Mouse (Mus musculus): ENCODE results near the gene Bbs5. TPM values are rescaled to one million over a fixed set of nuclear protein-coding genes. Genes with fewer than 3 reads are reported as not detected.
A peak's percentile ranks its signal among the peaks of the same experiment; 100 is the strongest.
"Not testable (repeated sequence)": the region's sequence is repeated elsewhere in the genome, so short reads cannot be mapped to it uniquely, and the experiment has no call there.

The Bbs5 gene
- polyA plus RNA-seq, 1 experiment from 2014 or later: 24.1 TPM

DNA sequence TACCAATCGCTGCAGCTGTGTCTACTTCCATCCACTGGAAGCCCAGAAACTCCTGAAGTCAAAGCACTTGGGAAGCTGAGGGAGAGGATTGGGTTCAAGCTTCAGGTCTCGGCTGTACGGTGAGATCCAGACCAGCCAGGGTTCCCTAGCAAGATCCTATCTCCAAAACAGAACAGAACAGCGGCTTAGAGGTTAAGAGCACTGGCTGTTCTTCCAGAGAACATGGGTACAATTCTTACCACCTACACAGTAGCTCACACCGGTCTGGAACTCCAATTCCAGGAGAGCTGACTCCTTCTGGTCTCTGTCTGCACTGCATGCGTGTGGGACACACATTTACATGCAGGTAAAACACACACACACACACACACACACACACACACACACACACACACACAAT, 17.1 kb upstream of the Bbs5 start:
- Histone ChIP-seq H3K4me2 (replicated peaks; ENCODE audit: low read depth, low read length) (peak overlapping the region; percentile 28; the same call in 1 of the 2 replicates), H3K4me3 (ENCODE audit: low read length) (no peak overlapping the region), H3K27ac (ENCODE audit: low read depth, low read length) (no peak overlapping the region), H3K9ac (ENCODE audit: low read depth, low read length) (no peak overlapping the region), H3K9me3 (ENCODE audit: control insufficient read depth, low read length) (no peaks in the 10 kb centered on the region), H3K27me3 (ENCODE audit: control insufficient read depth, insufficient read depth, low read length) (no peaks in the 10 kb centered on the region), H3K36me3 (ENCODE audit: control insufficient read depth, insufficient read depth, low read length) (no peaks in the 10 kb centered on the region), H3K4me1 (ENCODE audit: control insufficient read depth, insufficient read depth, low read length) (0 out of 2 replicates have a peak, but pooled peaks cover 3% of the 10 kb centered on the region)
- no peak for ATAC-seq (ENCODE audit: low FRiP score, low TSS enrichment)
- 58% methylated on average over 6 of the region's 6 CpGs for WGBS

DNA sequence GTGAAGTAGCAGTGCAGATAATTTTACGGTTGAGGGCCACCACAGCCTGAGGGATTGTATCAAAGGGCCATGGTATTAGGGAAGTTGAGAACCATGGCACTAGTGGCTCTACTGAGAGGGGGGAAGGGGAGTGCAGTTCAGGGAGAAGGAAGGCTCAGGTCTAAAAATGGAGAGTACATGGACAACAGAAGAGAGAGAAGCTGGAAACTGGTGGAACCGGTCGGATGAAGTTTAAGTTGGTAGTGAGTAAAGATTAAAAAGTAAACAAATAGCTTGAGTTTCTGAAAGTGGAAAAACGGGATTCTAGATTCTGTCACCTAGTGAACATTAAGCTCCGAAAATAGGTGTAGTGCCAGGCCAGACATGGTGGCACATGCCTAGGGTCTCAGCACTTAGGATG, 16.2 kb upstream of the Bbs5 start:
- Histone ChIP-seq H3K27me3 (ENCODE audit: control insufficient read depth, insufficient read depth, low read length) (no peaks in the 10 kb centered on the region), H3K36me3 (ENCODE audit: control insufficient read depth, insufficient read depth, low read length) (no peaks in the 10 kb centered on the region), H3K4me1 (ENCODE audit: control insufficient read depth, insufficient read depth, low read length) (0 out of 2 replicates have a peak, but pooled peaks cover 3% of the 10 kb centered on the region), H3K4me3 (ENCODE audit: low read length) (no peak overlapping the region), H3K9ac (ENCODE audit: low read depth, low read length) (no peak overlapping the region), H3K9me3 (ENCODE audit: control insufficient read depth, low read length) (no peaks in the 10 kb centered on the region), H3K27ac (ENCODE audit: low read depth, low read length) (no peak overlapping the region), H3K4me2 (replicated peaks; ENCODE audit: low read depth, low read length) (no peak overlapping the region)
- ATAC-seq (ENCODE audit: low FRiP score, low TSS enrichment): no peak
- WGBS: 82% methylated on average over 5 of the region's 5 CpGs

- Histone ChIP-seq H3K9me3 (ENCODE audit: control insufficient read depth, low read length) (no peaks in the 10 kb centered on the region), H3K27ac (ENCODE audit: low read depth, low read length) (no peak overlapping the region), H3K4me1 (ENCODE audit: control insufficient read depth, insufficient read depth, low read length) (0 out of 2 replicates have a peak, but pooled peaks cover 3% of the 10 kb centered on the region), H3K4me3 (ENCODE audit: low read length) (no peak overlapping the region), H3K4me2 (replicated peaks; ENCODE audit: low read depth, low read length) (no peak overlapping the region), H3K36me3 (ENCODE audit: control insufficient read depth, insufficient read depth, low read length) (no peaks in the 10 kb centered on the region), H3K27me3 (ENCODE audit: control insufficient read depth, insufficient read depth, low read length) (no peaks in the 10 kb centered on the region), H3K9ac (ENCODE audit: low read depth, low read length) (no peak overlapping the region)
- no peak for ATAC-seq (ENCODE audit: low FRiP score, low TSS enrichment)
- WGBS: 93% methylated on average over 2 of the region's 2 CpGs
These were observed 15.5 kb upstream of the Bbs5 start for GRCm38 (mm10) chr2:69631449-69631848.

GRCm38 (mm10) chr2:69635064-69635701, 11.8 kb upstream of the Bbs5 start:
- 9% methylated on average over 11 of the region's 11 CpGs for WGBS
- Histone ChIP-seq H3K27me3 (ENCODE audit: control insufficient read depth, insufficient read depth, low read length) (no peaks in the 10 kb centered on the region), H3K4me2 (replicated peaks; ENCODE audit: low read depth, low read length) (peak overlapping the region; percentile 33), H3K4me1 (ENCODE audit: control insufficient read depth, insufficient read depth, low read length) (0 out of 2 replicates have a peak, but pooled peaks cover 3% of the 10 kb centered on the region), H3K9me3 (ENCODE audit: control insufficient read depth, low read length) (no peaks in the 10 kb centered on the region), H3K9ac (ENCODE audit: low read depth, low read length) (peak overlapping the region; percentile 28; the same call in 1 of the 2 replicates), H3K27ac (ENCODE audit: low read depth, low read length) (no peak overlapping the region), H3K4me3 (ENCODE audit: low read length) (peak overlapping the region; percentile 29), H3K36me3 (ENCODE audit: control insufficient read depth, insufficient read depth, low read length) (no peaks in the 10 kb centered on the region)
- ATAC-seq (ENCODE audit: low FRiP score, low TSS enrichment): no peak

- Histone ChIP-seq H3K9me3 (ENCODE audit: control insufficient read depth, low read length) (no peaks in the 10 kb centered on the region), H3K4me2 (replicated peaks; ENCODE audit: low read depth, low read length) (no peak overlapping the region), H3K36me3 (ENCODE audit: control insufficient read depth, insufficient read depth, low read length) (no peaks in the 10 kb centered on the region), H3K27me3 (ENCODE audit: control insufficient read depth, insufficient read depth, low read length) (no peaks in the 10 kb centered on the region), H3K4me3 (ENCODE audit: low read length) (no peak overlapping the region), H3K9ac (ENCODE audit: low read depth, low read length) (no peak overlapping the region), H3K4me1 (ENCODE audit: control insufficient read depth, insufficient read depth, low read length) (0 out of 2 replicates have a peak, but pooled peaks cover 3% of the 10 kb centered on the region), H3K27ac (ENCODE audit: low read depth, low read length) (no peak overlapping the region)
- WGBS: 76% methylated on average over 6 of the region's 6 CpGs
- no peak for ATAC-seq (ENCODE audit: low FRiP score, low TSS enrichment)
These were observed 11.2 kb upstream of the Bbs5 start for GRCm38 (mm10) chr2:69635807-69636206.

GRCm38 (mm10) chr2:69637989-69638388, 9.0 kb upstream of the Bbs5 start:
- H3K4me2 ChIP-seq (replicated peaks; ENCODE audit: low read depth, low read length); H3K9me3 ChIP-seq (ENCODE audit: control insufficient read depth, low read length); H3K4me1 ChIP-seq (ENCODE audit: control insufficient read depth, insufficient read depth, low read length); ATAC-seq (ENCODE audit: low FRiP score, low TSS enrichment); H3K27ac ChIP-seq (ENCODE audit: low read depth, low read length); H3K4me3 ChIP-seq (ENCODE audit: low read length); H3K36me3 ChIP-seq (ENCODE audit: control insufficient read depth, insufficient read depth, low read length); H3K27me3 ChIP-seq (ENCODE audit: control insufficient read depth, insufficient read depth, low read length); H3K9ac ChIP-seq (ENCODE audit: low read depth, low read length): not testable (repeated sequence)
- 80% methylated on average over 7 of the region's 7 CpGs for WGBS

DNA sequence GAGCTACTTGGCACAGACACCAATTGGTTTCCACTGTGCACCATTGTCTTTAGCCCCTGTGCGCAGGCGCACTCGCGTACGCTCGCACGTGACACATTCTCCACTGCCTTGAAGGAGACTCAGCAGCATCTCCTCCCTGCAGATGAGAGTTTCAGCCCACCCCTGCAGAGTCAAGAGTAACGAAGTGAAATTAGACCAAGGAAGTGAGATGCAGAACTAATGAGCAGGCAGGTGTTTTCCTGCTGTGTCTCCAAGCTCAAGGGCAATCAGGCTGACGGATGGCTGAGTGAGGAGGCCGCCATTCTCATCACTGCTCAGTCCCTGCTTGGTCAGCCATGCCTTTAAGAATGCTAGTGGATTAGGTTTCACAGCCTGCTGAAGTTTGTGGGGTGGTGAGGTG, 6.9 kb upstream of the Bbs5 start:
- no peaks in the 10 kb centered on the region for H3K9me3 ChIP-seq (ENCODE audit: control insufficient read depth, low read length)
- WGBS: 42% methylated on average over 10 of the region's 10 CpGs
- H3K27me3 ChIP-seq (ENCODE audit: control insufficient read depth, insufficient read depth, low read length): no peaks in the 10 kb centered on the region
- ATAC-seq (ENCODE audit: low FRiP score, low TSS enrichment): peak; percentile 96
- H3K36me3 ChIP-seq (ENCODE audit: control insufficient read depth, insufficient read depth, low read length): no peaks in the 10 kb centered on the region
- peak overlapping the region; percentile 27 for H3K4me2 ChIP-seq (replicated peaks; ENCODE audit: low read depth, low read length)
- H3K4me1 ChIP-seq (ENCODE audit: control insufficient read depth, insufficient read depth, low read length): no peaks in the 10 kb centered on the region
- H3K4me3 ChIP-seq (ENCODE audit: low read length): no peak overlapping the region
- H3K27ac ChIP-seq (ENCODE audit: low read depth, low read length): peak overlapping the region; percentile 85; the same call in 1 of the 2 replicates
- no peak overlapping the region for H3K9ac ChIP-seq (ENCODE audit: low read depth, low read length)

DNA sequence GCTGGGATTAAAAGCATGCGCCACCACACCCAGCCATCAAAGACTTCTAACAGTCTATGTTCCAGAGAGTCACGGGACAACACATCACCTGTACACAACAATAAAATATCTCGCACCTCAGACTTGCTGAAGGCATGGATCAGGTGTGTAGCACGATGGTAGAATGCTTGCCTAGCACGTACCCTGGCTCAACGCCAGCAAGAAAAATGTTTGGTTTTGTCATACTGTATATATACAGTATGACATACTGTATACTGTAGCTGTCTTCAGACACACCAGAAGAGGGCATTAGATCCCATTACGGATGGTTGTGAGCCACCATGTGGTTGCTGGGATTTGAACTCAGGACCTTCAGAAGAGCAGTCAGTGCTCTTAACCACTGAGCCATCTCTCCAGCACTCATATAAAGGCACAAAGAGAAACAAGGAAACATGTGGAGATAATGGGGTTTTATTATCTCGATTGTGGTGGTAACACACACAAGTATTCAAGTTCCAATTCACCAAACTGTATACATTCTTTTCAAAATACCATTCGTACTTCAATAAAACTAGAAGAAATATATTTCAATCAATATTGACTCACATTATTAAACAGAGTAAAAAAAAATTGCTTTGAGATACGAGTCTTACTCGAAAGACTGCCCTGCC, 1.9 kb upstream of the Bbs5 start:
- no peaks in the 10 kb centered on the region for H3K9me3 ChIP-seq (ENCODE audit: control insufficient read depth, low read length)
- no peak overlapping the region for H3K4me2 ChIP-seq (replicated peaks; ENCODE audit: low read depth, low read length)
- no peaks in the 10 kb centered on the region for H3K27me3 ChIP-seq (ENCODE audit: control insufficient read depth, insufficient read depth, low read length)
- no peaks in the 10 kb centered on the region for H3K4me1 ChIP-seq (ENCODE audit: control insufficient read depth, insufficient read depth, low read length)
- H3K4me3 ChIP-seq (ENCODE audit: low read length): no peak overlapping the region
- ATAC-seq (ENCODE audit: low FRiP score, low TSS enrichment): no peak
- H3K9ac ChIP-seq (ENCODE audit: low read depth, low read length): no peak overlapping the region
- WGBS: 91% methylated on average over 11 of the region's 11 CpGs
- no peak overlapping the region for H3K27ac ChIP-seq (ENCODE audit: low read depth, low read length)
- H3K36me3 ChIP-seq (ENCODE audit: control insufficient read depth, insufficient read depth, low read length): no peaks in the 10 kb centered on the region

- H3K9ac ChIP-seq (ENCODE audit: low read depth, low read length): no peak overlapping the region
- ATAC-seq (ENCODE audit: low FRiP score, low TSS enrichment): no peak
These were observed 2.7 kb downstream of the Bbs5 start for GRCm38 (mm10) chr2:69649716-69650115.

More at GRCm38 (mm10) chr2:69649716-69650115, 2.7 kb downstream of the Bbs5 start:
- H3K4me2 ChIP-seq (replicated peaks; ENCODE audit: low read depth, low read length): no peak overlapping the region
- no peak overlapping the region for H3K4me3 ChIP-seq (ENCODE audit: low read length)
- 88% methylated on average over 5 of the region's 5 CpGs for WGBS
- H3K9me3 ChIP-seq (ENCODE audit: control insufficient read depth, low read length): no peaks in the 10 kb centered on the region
- H3K36me3 ChIP-seq (ENCODE audit: control insufficient read depth, insufficient read depth, low read length): peaks cover 4% of the 10 kb centered on the region; the same call in 1 of the 2 replicates
- no peak overlapping the region for H3K27ac ChIP-seq (ENCODE audit: low read depth, low read length)
- H3K27me3 ChIP-seq (ENCODE audit: control insufficient read depth, insufficient read depth, low read length): no peaks in the 10 kb centered on the region
- no peaks in the 10 kb centered on the region for H3K4me1 ChIP-seq (ENCODE audit: control insufficient read depth, insufficient read depth, low read length)

Measured in kidney, embryonic 14.5 days (tissue).